Mouse (Mus musculus): ENCODE measurements around the gene Qpctl. TPM values are rescaled to one million over a fixed set of nuclear protein-coding genes. Genes with fewer than 3 reads are reported as not detected.

Gene Qpctl
- polyA plus RNA-seq, 1 experiment from 2014 or later: 12.8 TPM

GRCm38 (mm10) chr7:19093174-19093521, 55.9 kb downstream of the Qpctl start:
- peaks cover 33% of the 10 kb centered on the region for H3K4me1 ChIP-seq (ENCODE audit: control insufficient read depth, insufficient read depth, low read length)
- H3K9me3 ChIP-seq (ENCODE audit: control insufficient read depth, low read length): no peaks in the 10 kb centered on the region
- no peaks in the 10 kb centered on the region for H3K27me3 ChIP-seq (ENCODE audit: control insufficient read depth, insufficient read depth, low read length)
- H3K27ac ChIP-seq (ENCODE audit: low read depth, low read length): peak overlapping the region; percentile 82
- under 1% methylated on average over 8 of the region's 15 CpGs for WGBS
- peak; percentile 51 for ATAC-seq (ENCODE audit: low FRiP score, low TSS enrichment)
- peak overlapping the region; percentile 78 for H3K4me3 ChIP-seq (ENCODE audit: low read length)
- H3K36me3 ChIP-seq (ENCODE audit: control insufficient read depth, insufficient read depth, low read length): peaks cover 26% of the 10 kb centered on the region
- peak overlapping the region; percentile 14 for H3K9ac ChIP-seq (ENCODE audit: low read depth, low read length)
- peak overlapping the region; percentile 95 for H3K4me2 ChIP-seq (replicated peaks; ENCODE audit: low read depth, low read length)

DNA sequence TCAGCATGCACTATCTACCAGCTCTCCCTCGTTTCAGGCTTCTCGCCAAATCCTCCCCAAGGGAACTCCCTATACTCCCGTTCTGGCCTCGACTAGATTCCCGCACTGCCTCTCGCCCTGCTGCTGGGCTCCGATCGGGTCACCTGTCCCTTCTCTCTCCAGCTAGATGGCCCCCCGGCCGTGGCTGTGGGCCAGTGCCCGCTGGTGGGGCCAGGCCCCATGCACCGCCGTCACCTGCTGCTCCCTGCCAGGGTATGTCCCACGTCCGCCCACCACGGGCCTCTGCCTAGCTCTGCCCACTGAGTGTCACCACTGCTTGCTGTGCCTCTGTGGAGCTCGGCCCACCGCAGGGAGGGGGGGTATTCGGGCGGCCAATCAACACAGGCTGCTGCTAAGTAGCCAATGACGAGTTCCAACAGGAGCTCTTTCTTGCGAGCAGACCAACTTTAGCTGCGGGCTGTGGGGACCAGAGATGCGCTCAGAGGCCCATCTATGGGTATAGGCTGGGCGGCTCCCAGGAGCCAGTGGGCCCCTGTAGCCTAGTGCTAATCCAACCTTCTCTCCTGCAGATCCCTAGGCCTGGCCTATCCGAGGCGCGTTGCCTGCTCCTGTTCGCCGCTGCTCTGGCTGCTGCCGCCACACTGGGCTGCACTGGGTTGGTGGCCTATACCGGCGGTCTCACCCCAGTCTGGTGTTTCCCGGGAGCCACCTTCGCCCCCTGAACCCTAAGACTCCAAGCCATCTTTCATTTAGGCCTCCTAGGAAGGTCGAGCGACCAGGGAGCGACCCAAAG, 56.5 kb downstream of the Qpctl start:
- ATAC-seq (ENCODE audit: low FRiP score, low TSS enrichment): peak; percentile 48
- peak overlapping the region; percentile 95 for H3K4me2 ChIP-seq (replicated peaks; ENCODE audit: low read depth, low read length)
- peak overlapping the region; percentile 78 for H3K4me3 ChIP-seq (ENCODE audit: low read length)
- H3K27me3 ChIP-seq (ENCODE audit: control insufficient read depth, insufficient read depth, low read length): no peaks in the 10 kb centered on the region
- no peaks in the 10 kb centered on the region for H3K9me3 ChIP-seq (ENCODE audit: control insufficient read depth, low read length)
- peaks cover 32% of the 10 kb centered on the region for H3K4me1 ChIP-seq (ENCODE audit: control insufficient read depth, insufficient read depth, low read length)
- H3K9ac ChIP-seq (ENCODE audit: low read depth, low read length): peak overlapping the region; percentile 14
- peak overlapping the region; percentile 82 for H3K27ac ChIP-seq (ENCODE audit: low read depth, low read length)
- H3K36me3 ChIP-seq (ENCODE audit: control insufficient read depth, insufficient read depth, low read length): peaks cover 26% of the 10 kb centered on the region
- WGBS: 4% methylated on average over 38 of the region's 38 CpGs

DNA sequence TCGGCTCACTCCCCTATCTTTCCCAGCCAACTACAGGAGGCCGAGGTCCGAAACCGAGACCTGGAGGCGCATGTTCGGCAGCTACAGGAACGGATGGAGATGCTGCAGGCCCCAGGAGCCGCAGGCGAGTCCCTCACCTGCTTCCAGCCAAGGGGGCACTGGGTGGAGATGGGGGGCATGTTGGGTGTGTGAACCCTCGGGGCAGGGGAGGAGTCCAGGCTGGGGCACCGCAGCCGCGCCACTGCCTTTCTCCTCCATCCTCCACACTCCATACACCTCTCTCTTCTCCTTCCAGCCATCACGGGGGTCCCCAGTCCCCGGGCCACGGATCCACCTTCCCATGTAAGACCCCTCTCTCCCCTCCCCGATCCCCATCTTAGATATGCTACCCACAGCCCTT, 57.2 kb downstream of the Qpctl start:
- Histone ChIP-seq H3K4me1 (ENCODE audit: control insufficient read depth, insufficient read depth, low read length) (peaks cover 26% of the 10 kb centered on the region), H3K9me3 (ENCODE audit: control insufficient read depth, low read length) (no peaks in the 10 kb centered on the region), H3K27me3 (ENCODE audit: control insufficient read depth, insufficient read depth, low read length) (no peaks in the 10 kb centered on the region), H3K27ac (ENCODE audit: low read depth, low read length) (no peak overlapping the region), H3K36me3 (ENCODE audit: control insufficient read depth, insufficient read depth, low read length) (peaks cover 24% of the 10 kb centered on the region), H3K9ac (ENCODE audit: low read depth, low read length) (peak overlapping the region; percentile 14; the same call in 1 of the 2 replicates), H3K4me3 (ENCODE audit: low read length) (no peak overlapping the region; the same call in 1 of the 2 replicates), H3K4me2 (replicated peaks; ENCODE audit: low read depth, low read length) (peak overlapping the region; percentile 95)
- ATAC-seq (ENCODE audit: low FRiP score, low TSS enrichment): no peak
- WGBS: 33% methylated on average over 14 of the region's 17 CpGs

MicroRNAs encoded within 50 kb of the gene (microRNA counts, 519-probe panel; counts per million panel counts)
- not detected for microRNA mmu-miR-330

Small RNAs within 50 kb of the gene (microRNA-seq; reads per million reads assigned to microRNA genes)
- 268 reads per million, percentile 67 among the genes with 10 or more reads in this experiment for gene Mir330

Other genes starting within 250 kb of the Qpctl start
- gene Ccdc61, start 238.9 kb downstream of the Qpctl start, polyA plus RNA-seq (2014; fragmentation: Nextera tagmentation; extraction: Ambion mirVana): 21.0 and 21.4 TPM in 2 replicates
- 0.96 and 1.1 TPM in 2 replicates for gene Nova2, start 223.4 kb downstream of the Qpctl start, polyA plus RNA-seq (2014; fragmentation: Nextera tagmentation; extraction: Ambion mirVana)
- gene Nanos2, start 161.9 kb downstream of the Qpctl start, polyA plus RNA-seq (2014; fragmentation: Nextera tagmentation; extraction: Ambion mirVana): not detected in 2 replicates
- 3.9 and 4.9 TPM in 2 replicates for gene Mypop, start 158.0 kb downstream of the Qpctl start, polyA plus RNA-seq (2014; fragmentation: Nextera tagmentation; extraction: Ambion mirVana)
- gene Irf2bp1, start 145.2 kb downstream of the Qpctl start, polyA plus RNA-seq (2014; fragmentation: Nextera tagmentation; extraction: Ambion mirVana): 28.6 and 30.3 TPM in 2 replicates
- not detected in 2 replicates for gene Foxa3, start 125.8 kb downstream of the Qpctl start, polyA plus RNA-seq (2014; fragmentation: Nextera tagmentation; extraction: Ambion mirVana)
- gene Sympk, start 124.9 kb downstream of the Qpctl start, polyA plus RNA-seq (2014; fragmentation: Nextera tagmentation; extraction: Ambion mirVana): 26.7 and 39.4 TPM in 2 replicates
- gene Rsph6a, start 94.6 kb downstream of the Qpctl start, polyA plus RNA-seq (2014; fragmentation: Nextera tagmentation; extraction: Ambion mirVana): not detected in 2 replicates
- 20.5 and 23.2 TPM in 2 replicates for gene Dmwd, start 73.1 kb downstream of the Qpctl start, polyA plus RNA-seq (2014; fragmentation: Nextera tagmentation; extraction: Ambion mirVana)
- 12.1 and 14.9 TPM in 2 replicates for gene Dmpk, start 65.4 kb downstream of the Qpctl start, polyA plus RNA-seq (2014; fragmentation: Nextera tagmentation; extraction: Ambion mirVana)
- 13.3 and 13.6 TPM in 2 replicates for gene Six5, start 54.7 kb downstream of the Qpctl start, polyA plus RNA-seq (2014; fragmentation: Nextera tagmentation; extraction: Ambion mirVana)
- 2.3 and 4.5 TPM in 2 replicates for gene Gm4969, start 30.9 kb downstream of the Qpctl start, polyA plus RNA-seq (2014; fragmentation: Nextera tagmentation; extraction: Ambion mirVana)
- 5.7 and 10.0 TPM in 2 replicates for gene Fbxo46, start 29.4 kb downstream of the Qpctl start, polyA plus RNA-seq (2014; fragmentation: Nextera tagmentation; extraction: Ambion mirVana)
- 155 and 205 TPM in 2 replicates for gene Snrpd2, start 431 bp upstream of the Qpctl start, polyA plus RNA-seq (2014; fragmentation: Nextera tagmentation; extraction: Ambion mirVana)
- gene Gipr, start 16.8 kb upstream of the Qpctl start, polyA plus RNA-seq (2014; fragmentation: Nextera tagmentation; extraction: Ambion mirVana): 0.31 and 0.45 TPM in 2 replicates
- gene Eml2, start 27.1 kb upstream of the Qpctl start, polyA plus RNA-seq (2014; fragmentation: Nextera tagmentation; extraction: Ambion mirVana): 2.8 and 5.7 TPM in 2 replicates
- gene Gpr4, start 63.2 kb upstream of the Qpctl start, polyA plus RNA-seq (2014; fragmentation: Nextera tagmentation; extraction: Ambion mirVana): 2.4 and 3.4 TPM in 2 replicates
- gene Opa3, start 79.0 kb upstream of the Qpctl start, polyA plus RNA-seq (2014; fragmentation: Nextera tagmentation; extraction: Ambion mirVana): 33.3 and 44.6 TPM in 2 replicates
- 54.2 and 56.5 TPM in 2 replicates for gene Vasp, start 122.5 kb upstream of the Qpctl start, polyA plus RNA-seq (2014; fragmentation: Nextera tagmentation; extraction: Ambion mirVana)
- gene Ppm1n, start 130.8 kb upstream of the Qpctl start, polyA plus RNA-seq (2014; fragmentation: Nextera tagmentation; extraction: Ambion mirVana): not detected in 2 replicates
- 5.4 and 5.7 TPM in 2 replicates for gene Rtn2, start 133.3 kb upstream of the Qpctl start, polyA plus RNA-seq (2014; fragmentation: Nextera tagmentation; extraction: Ambion mirVana)
- gene Fosb, start 160.8 kb upstream of the Qpctl start, polyA plus RNA-seq (2014; fragmentation: Nextera tagmentation; extraction: Ambion mirVana): 0.14 and 0.20 TPM in 2 replicates
- 95.2 and 102 TPM in 2 replicates for gene Ercc1, start 195.5 kb upstream of the Qpctl start, polyA plus RNA-seq (2014; fragmentation: Nextera tagmentation; extraction: Ambion mirVana)
- gene Cd3eap, start 210.2 kb upstream of the Qpctl start, polyA plus RNA-seq (2014; fragmentation: Nextera tagmentation; extraction: Ambion mirVana): 21.9 and 26.8 TPM in 2 replicates
- gene Ppp1r13l, start 210.5 kb upstream of the Qpctl start, polyA plus RNA-seq (2014; fragmentation: Nextera tagmentation; extraction: Ambion mirVana): 5.4 and 7.8 TPM in 2 replicates
- gene Ercc2, start 232.7 kb upstream of the Qpctl start, polyA plus RNA-seq (2014; fragmentation: Nextera tagmentation; extraction: Ambion mirVana): 11.9 and 12.6 TPM in 2 replicates

Measured in kidney, embryonic 14.5 days (tissue).